Mouse (Mus musculus) lung, embryonic 14.5 days (tissue): ENCODE measurements at regions not wholly inside any gene's neighbourhood (a gene's known extent, or its start where the extent isn't known, plus 50 kb on each side); places are given as distances from the start of the nearest gene placed in this dataset.

Experiments
- ATAC-seq: fragments of 200-750 bp; cut with Nextera tagmentation; 2 replicates; pipeline ENCODE4 v1.8.0; 2017; ENCODE audit warnings: mild to moderate bottlenecking, moderate TSS enrichment, moderate library complexity; ENCODE audit not compliant: insufficient read depth
- DNase-seq: peaks from one replicate; pipeline ENCODE4 v3.0.0-alpha.2; 2015
- H3K27ac ChIP-seq: fragments of 300-500 bp; sonication (generic); 2 replicates; pipeline ENCODE4 v1.5.1; 2014; ENCODE audit warnings: low read depth, mild to moderate bottlenecking, moderate library complexity
- H3K27me3 ChIP-seq: fragments of 300-500 bp; sonication (generic); 2 replicates; pipeline ENCODE4 v1.6.1; 2014; ENCODE audit warnings: low read length, control low read depth; ENCODE audit not compliant: insufficient read depth
- H3K36me3 ChIP-seq: fragments of 300-500 bp; sonication (generic); 2 replicates; pipeline ENCODE4 v1.6.1; 2014; ENCODE audit warnings: control low read depth; ENCODE audit not compliant: insufficient read depth
- H3K4me1 ChIP-seq: fragments of 300-500 bp; sonication (generic); 2 replicates; pipeline ENCODE4 v1.6.1; 2014; ENCODE audit warnings: antibody characterized with exemption, control low read depth; ENCODE audit not compliant: insufficient read depth
- H3K4me2 ChIP-seq: fragments of 300-500 bp; sonication (generic); 2 replicates; pipeline ENCODE4 v1.6.1; 2014; ENCODE audit warnings: mild to moderate bottlenecking
- H3K4me3 ChIP-seq: fragments of 300-500 bp; sonication (generic); 2 replicates; pipeline ENCODE4 v1.5.1; 2014; ENCODE audit warnings: low read depth, low read length
- H3K9ac ChIP-seq: fragments of 300-500 bp; sonication (generic); 2 replicates; pipeline ENCODE4 v1.6.1; 2014
- H3K9me3 ChIP-seq: fragments of 300-500 bp; sonication (generic); 2 replicates; pipeline ENCODE4 v1.6.1; 2016; ENCODE audit warnings: low read depth, low read length, control low read depth
- CTCF ChIP-seq: IDR thresholded peaks from 2 replicates; pipeline ENCODE4 v1.5.1; 2016; ENCODE audit warnings: antibody characterized with exemption, low read depth
- WGBS: fragments of 180-500 bp; shearing (Covaris S2); extraction: QIAGEN DNeasy Blood & Tissue Kit; methylation state at CpG from one replicate; pipeline ENCODE4 v1.1.7; 2014; 5-methylcytosine and 5-hydroxymethylcytosine counted together

GRCm38 (mm10) chr7:115290801-115291417 is 547.4 kb downstream of the Insc start:
- Histone ChIP-seq H3K27me3 (no peaks in the 10 kb centered on the region), H3K9ac (no peak overlapping the region), H3K4me1 (no peaks in the 10 kb centered on the region), H3K27ac (no peak overlapping the region), H3K4me2 (no peak overlapping the region), H3K4me3 (no peak overlapping the region), H3K36me3 (no peaks in the 10 kb centered on the region), H3K9me3 (no peaks in the 10 kb centered on the region)
- TF ChIP-seq CTCF = no peak
- 59% methylated on average over 7 of the region's 7 CpGs for WGBS
- ATAC-seq (no peak), DNase-seq (no peak)

DNA sequence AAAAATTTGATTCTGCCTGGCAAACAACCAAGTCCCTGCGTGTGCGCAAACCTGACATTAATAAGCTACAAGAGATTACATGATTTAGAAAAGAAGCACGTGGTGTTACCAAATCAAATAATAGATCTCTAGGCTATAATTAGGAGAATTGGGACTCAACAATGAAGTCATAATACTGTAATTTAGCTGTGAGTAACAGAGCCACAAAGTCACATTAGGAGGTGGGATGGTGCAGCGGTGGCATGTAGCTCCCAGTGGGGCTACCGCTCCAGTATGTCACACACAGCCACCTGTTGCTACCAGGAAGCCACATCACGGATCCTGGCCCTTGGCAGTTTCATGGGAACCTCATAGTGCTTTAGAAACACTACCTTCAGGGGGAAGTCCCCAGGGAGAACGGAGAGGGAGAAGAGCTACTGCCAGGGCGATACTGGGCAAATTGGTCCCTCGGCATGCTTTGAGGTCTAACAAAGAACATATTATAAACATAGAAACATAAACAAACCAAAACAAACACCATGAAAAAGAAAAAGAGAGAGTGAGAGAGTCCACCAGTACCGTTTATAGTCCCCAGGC is 551.2 kb downstream of the Insc start:
- ATAC-seq = no peak
- H3K27ac ChIP-seq = no peak overlapping the region
- no peak overlapping the region for H3K4me2 ChIP-seq
- no peak overlapping the region for H3K9ac ChIP-seq
- H3K9me3 ChIP-seq = no peaks in the 10 kb centered on the region
- 49% methylated on average over 10 of the region's 10 CpGs for WGBS
- peak; percentile 7 for DNase-seq
- no peaks in the 10 kb centered on the region for H3K27me3 ChIP-seq
- TF ChIP-seq CTCF = no peak
- no peaks in the 10 kb centered on the region for H3K4me1 ChIP-seq
- no peaks in the 10 kb centered on the region for H3K36me3 ChIP-seq
- no peak overlapping the region for H3K4me3 ChIP-seq

- Histone ChIP-seq H3K36me3 (no peaks in the 10 kb centered on the region), H3K4me2 (no peak overlapping the region), H3K27me3 (no peaks in the 10 kb centered on the region), H3K27ac (no peak overlapping the region; the same call in 1 of the 2 replicates), H3K9ac (no peak overlapping the region), H3K9me3 (no peaks in the 10 kb centered on the region), H3K4me1 (no peaks in the 10 kb centered on the region), H3K4me3 (no peak overlapping the region)
- ATAC-seq = no peak
- no peak for TF ChIP-seq CTCF
- whole genome bisulfite sequencing = 50% methylated on average over 8 of the region's 8 CpGs
- DNase-seq = peak; percentile 27
Observed at GRCm38 (mm10) chr7:115300241-115300640, 556.7 kb downstream of the Insc start.

- no peaks in the 10 kb centered on the region for H3K36me3 ChIP-seq
- H3K27me3 ChIP-seq = no peaks in the 10 kb centered on the region
- no peak overlapping the region for H3K9ac ChIP-seq
- no peak overlapping the region for H3K4me3 ChIP-seq
- DNase-seq = no peak
- H3K4me2 ChIP-seq = no peak overlapping the region
- WGBS = 76% methylated on average over 4 of the region's 4 CpGs
- H3K4me1 ChIP-seq = 0 out of 2 replicates have a peak, but pooled peaks cover 10% of the 10 kb centered on the region
- H3K9me3 ChIP-seq = no peaks in the 10 kb centered on the region
- no peak overlapping the region for H3K27ac ChIP-seq
- no peak for TF ChIP-seq CTCF
- ATAC-seq = no peak
Observed at GRCm38 (mm10) chr7:115308377-115308776, 564.9 kb downstream of the Insc start.

DNA sequence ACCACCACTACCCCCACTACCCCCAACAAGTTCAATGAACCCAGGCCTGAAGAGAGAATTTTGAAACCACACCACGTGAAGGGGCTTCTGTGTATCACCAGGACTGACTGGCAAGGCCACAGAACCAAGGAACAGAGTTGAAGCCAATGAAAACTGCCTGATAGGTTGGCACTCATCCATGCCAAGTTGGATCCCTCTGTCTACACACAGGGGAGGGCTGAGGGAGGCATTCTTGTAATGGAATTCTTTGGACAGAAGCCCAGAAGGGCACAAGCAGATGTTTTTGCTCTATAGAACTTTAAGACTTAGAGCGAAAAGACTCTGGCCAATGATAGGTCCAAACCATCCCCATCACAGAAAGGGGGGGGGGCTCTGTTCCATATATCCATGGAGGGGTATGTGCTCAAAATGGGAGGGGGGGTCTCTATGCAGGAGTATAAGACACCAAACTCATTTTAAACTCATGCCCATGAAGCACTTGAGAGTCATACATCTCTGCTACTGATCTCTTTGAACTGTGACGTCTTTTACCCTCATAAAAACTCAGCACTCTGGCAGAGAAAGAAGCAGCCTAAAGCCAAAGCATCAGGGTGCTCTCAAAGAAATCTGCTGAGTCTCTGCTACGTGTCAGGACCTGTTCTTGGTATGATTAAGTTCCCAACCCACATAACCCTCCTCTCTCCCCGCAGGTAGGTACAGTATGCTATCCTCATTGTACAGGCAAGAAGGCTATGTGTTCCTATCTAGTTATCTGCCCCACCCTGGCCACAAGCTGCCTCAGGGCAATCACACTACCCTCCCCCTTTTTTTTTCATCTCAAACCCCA is 567.1 kb downstream of the Insc start:
- ATAC-seq (peak; percentile 67), DNase-seq (peak; percentile 76)
- Histone ChIP-seq H3K27ac (no peak overlapping the region), H3K4me2 (no peak overlapping the region), H3K36me3 (no peaks in the 10 kb centered on the region), H3K4me3 (no peak overlapping the region), H3K27me3 (no peaks in the 10 kb centered on the region), H3K4me1 (0 out of 2 replicates have a peak, but pooled peaks cover 10% of the 10 kb centered on the region), H3K9ac (no peak overlapping the region), H3K9me3 (no peaks in the 10 kb centered on the region)
- no peak for TF ChIP-seq CTCF
- WGBS = 62% methylated on average over 5 of the region's 5 CpGs

DNA sequence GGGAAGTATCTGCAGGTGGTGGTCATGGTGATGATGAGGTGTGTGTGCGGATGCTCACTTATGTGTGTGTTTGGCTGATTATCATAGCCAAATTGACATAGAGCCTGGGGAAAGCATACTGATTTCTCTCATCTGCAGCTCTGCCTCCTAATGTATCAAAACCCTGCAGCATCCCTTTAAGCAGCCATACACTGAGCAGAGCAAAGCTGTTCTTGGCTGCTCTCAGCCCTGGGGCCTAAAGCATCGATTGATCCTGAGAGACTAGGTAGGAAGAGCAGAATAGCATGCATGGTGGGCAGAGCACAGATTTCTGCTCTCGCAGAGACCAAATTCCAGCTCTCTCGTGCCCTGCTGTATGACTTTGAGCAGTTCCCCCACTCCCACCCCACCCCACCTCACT is 576.0 kb downstream of the Insc start:
- H3K9me3 ChIP-seq = no peaks in the 10 kb centered on the region
- H3K36me3 ChIP-seq = no peaks in the 10 kb centered on the region
- H3K27me3 ChIP-seq = no peaks in the 10 kb centered on the region
- ATAC-seq (no peak), DNase-seq (no peak)
- no peaks in the 10 kb centered on the region for H3K4me1 ChIP-seq
- no peak overlapping the region for H3K9ac ChIP-seq
- no peak overlapping the region for H3K4me2 ChIP-seq
- no peak for TF ChIP-seq CTCF
- H3K4me3 ChIP-seq = no peak overlapping the region
- 75% methylated on average over 4 of the region's 4 CpGs for WGBS
- H3K27ac ChIP-seq = no peak overlapping the region

DNA sequence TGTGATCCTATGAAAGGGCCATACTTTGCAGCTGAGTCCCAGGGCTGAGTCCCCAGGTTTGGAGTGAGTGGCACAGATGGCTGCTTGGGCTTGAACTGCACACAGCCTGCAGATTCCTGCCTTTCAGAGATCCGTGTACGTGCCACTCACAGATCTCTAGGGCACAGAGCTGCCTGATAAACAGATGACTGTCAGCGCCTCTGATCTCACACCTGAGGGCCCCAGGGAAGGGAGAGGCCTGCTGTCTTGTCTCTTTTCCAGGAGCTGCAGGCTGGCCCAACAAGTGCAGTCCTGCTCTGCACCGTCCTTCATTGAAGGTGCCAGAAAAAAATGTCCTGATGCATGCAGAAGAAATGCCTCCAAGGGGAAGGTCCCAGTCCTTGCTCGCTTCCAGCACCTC is 579.5 kb downstream of the Insc start:
- no peak for TF ChIP-seq CTCF
- Histone ChIP-seq H3K36me3 (no peaks in the 10 kb centered on the region), H3K9me3 (no peaks in the 10 kb centered on the region), H3K27ac (no peak overlapping the region), H3K4me2 (no peak overlapping the region), H3K4me1 (no peaks in the 10 kb centered on the region), H3K9ac (no peak overlapping the region), H3K27me3 (no peaks in the 10 kb centered on the region), H3K4me3 (no peak overlapping the region)
- no peak for DNase-seq
- ATAC-seq = no peak
- WGBS = 43% methylated on average over 5 of the region's 5 CpGs
